Mouse (Mus musculus): ENCODE data around the gene Rab3gap1. TPM values are rescaled to one million over a fixed set of nuclear protein-coding genes. Genes with fewer than 3 reads are reported as not detected.
A peak's percentile ranks its signal among the peaks of the same experiment; 100 is the strongest.

Gene Rab3gap1
- polyA plus RNA-seq, 1 experiment from 2014 or later = 29.4 TPM

GRCm38 (mm10) chr1:127850075-127850610, 18.4 kb upstream of the Rab3gap1 start:
- H3K36me3 ChIP-seq (ENCODE audit: control insufficient read depth, insufficient read depth, low read length) = no peaks in the 10 kb centered on the region
- 81% methylated on average over 7 of the region's 7 CpGs for WGBS
- H3K27ac ChIP-seq (ENCODE audit: low read length) = no peak overlapping the region
- no peak overlapping the region for H3K9ac ChIP-seq (replicated peaks; ENCODE audit: low read depth, low read length)
- H3K9me3 ChIP-seq (ENCODE audit: control insufficient read depth, low read depth, low read length) = peaks cover 4% of the 10 kb centered on the region; the same call in 1 of the 2 replicates
- H3K4me3 ChIP-seq (ENCODE audit: low read depth, low read length) = no peak overlapping the region
- no peak for ATAC-seq (ENCODE audit: insufficient number of reproducible peaks, insufficient read depth, low FRiP score, low read depth)
- H3K4me2 ChIP-seq (replicated peaks; ENCODE audit: low read depth, low read length) = no peak overlapping the region
- no peaks in the 10 kb centered on the region for H3K27me3 ChIP-seq (ENCODE audit: control insufficient read depth, insufficient read depth, low read length)
- H3K4me1 ChIP-seq (ENCODE audit: control insufficient read depth, insufficient read depth, low read length) = no peaks in the 10 kb centered on the region

GRCm38 (mm10) chr1:127854486-127855222, 13.9 kb upstream of the Rab3gap1 start, which contains the start of gene Map3k19:
Gene Map3k19 (minus strand): TSS chr1:127855031.
- Histone ChIP-seq H3K4me2 (replicated peaks; ENCODE audit: low read depth, low read length) (no peak within 1 kb of the TSS), H3K4me3 (ENCODE audit: low read depth, low read length) (no peak within 1 kb of the TSS), H3K27ac (ENCODE audit: low read length) (no peak within 1 kb of the TSS), H3K9me3 (ENCODE audit: control insufficient read depth, low read depth, low read length) (peaks cover 4% of the 10 kb centered on the region; the same call in 1 of the 2 replicates), H3K4me1 (ENCODE audit: control insufficient read depth, insufficient read depth, low read length) (no peaks in the 10 kb centered on the region), H3K9ac (replicated peaks; ENCODE audit: low read depth, low read length) (no peak within 1 kb of the TSS), H3K36me3 (ENCODE audit: control insufficient read depth, insufficient read depth, low read length) (no peaks in the 10 kb centered on the region), H3K27me3 (ENCODE audit: control insufficient read depth, insufficient read depth, low read length) (no peaks in the 10 kb centered on the region)
- 78% methylated on average over 14 of the region's 14 CpGs for WGBS
- ATAC-seq (ENCODE audit: insufficient number of reproducible peaks, insufficient read depth, low FRiP score, low read depth) = no peak

- no peak overlapping the region for H3K9ac ChIP-seq (replicated peaks; ENCODE audit: low read depth, low read length)
- H3K27ac ChIP-seq (ENCODE audit: low read length) = no peak overlapping the region
- H3K9me3 ChIP-seq (ENCODE audit: control insufficient read depth, low read depth, low read length) = no peaks in the 10 kb centered on the region
- H3K36me3 ChIP-seq (ENCODE audit: control insufficient read depth, insufficient read depth, low read length) = no peaks in the 10 kb centered on the region
- no peaks in the 10 kb centered on the region for H3K4me1 ChIP-seq (ENCODE audit: control insufficient read depth, insufficient read depth, low read length)
- no peak overlapping the region for H3K4me3 ChIP-seq (ENCODE audit: low read depth, low read length)
- no peak overlapping the region for H3K4me2 ChIP-seq (replicated peaks; ENCODE audit: low read depth, low read length)
- WGBS = 83% methylated on average over 9 of the region's 9 CpGs
- H3K27me3 ChIP-seq (ENCODE audit: control insufficient read depth, insufficient read depth, low read length) = no peaks in the 10 kb centered on the region
- no peak for ATAC-seq (ENCODE audit: insufficient number of reproducible peaks, insufficient read depth, low FRiP score, low read depth)
These were observed 9.5 kb upstream of the Rab3gap1 start for GRCm38 (mm10) chr1:127858945-127859648.

- H3K9me3 ChIP-seq (ENCODE audit: control insufficient read depth, low read depth, low read length) = no peaks in the 10 kb centered on the region
- H3K9ac ChIP-seq (replicated peaks; ENCODE audit: low read depth, low read length) = no peak overlapping the region
- ATAC-seq (ENCODE audit: insufficient number of reproducible peaks, insufficient read depth, low FRiP score, low read depth) = no peak
- no peaks in the 10 kb centered on the region for H3K27me3 ChIP-seq (ENCODE audit: control insufficient read depth, insufficient read depth, low read length)
- no peak overlapping the region for H3K27ac ChIP-seq (ENCODE audit: low read length)
- no peak overlapping the region for H3K4me3 ChIP-seq (ENCODE audit: low read depth, low read length)
- no peak overlapping the region for H3K4me2 ChIP-seq (replicated peaks; ENCODE audit: low read depth, low read length)
- H3K36me3 ChIP-seq (ENCODE audit: control insufficient read depth, insufficient read depth, low read length) = no peaks in the 10 kb centered on the region
- 52% methylated on average over 6 of the region's 6 CpGs for WGBS
- no peaks in the 10 kb centered on the region for H3K4me1 ChIP-seq (ENCODE audit: control insufficient read depth, insufficient read depth, low read length)
These were observed 8.7 kb upstream of the Rab3gap1 start for GRCm38 (mm10) chr1:127859799-127860400.

GRCm38 (mm10) chr1:127860492-127860891, 8.1 kb upstream of the Rab3gap1 start:
- Histone ChIP-seq H3K9ac (replicated peaks; ENCODE audit: low read depth, low read length) (no peak overlapping the region), H3K4me2 (replicated peaks; ENCODE audit: low read depth, low read length) (no peak overlapping the region), H3K27ac (ENCODE audit: low read length) (no peak overlapping the region), H3K36me3 (ENCODE audit: control insufficient read depth, insufficient read depth, low read length) (no peaks in the 10 kb centered on the region), H3K4me3 (ENCODE audit: low read depth, low read length) (no peak overlapping the region), H3K27me3 (ENCODE audit: control insufficient read depth, insufficient read depth, low read length) (no peaks in the 10 kb centered on the region), H3K9me3 (ENCODE audit: control insufficient read depth, low read depth, low read length) (no peaks in the 10 kb centered on the region), H3K4me1 (ENCODE audit: control insufficient read depth, insufficient read depth, low read length) (no peaks in the 10 kb centered on the region)
- no peak for ATAC-seq (ENCODE audit: insufficient number of reproducible peaks, insufficient read depth, low FRiP score, low read depth)
- 89% methylated on average over 4 of the region's 4 CpGs for WGBS

GRCm38 (mm10) chr1:127861900-127862299, 6.7 kb upstream of the Rab3gap1 start:
- Histone ChIP-seq H3K4me2 (replicated peaks; ENCODE audit: low read depth, low read length) (no peak overlapping the region), H3K27ac (ENCODE audit: low read length) (no peak overlapping the region), H3K9ac (replicated peaks; ENCODE audit: low read depth, low read length) (no peak overlapping the region), H3K4me3 (ENCODE audit: low read depth, low read length) (no peak overlapping the region), H3K4me1 (ENCODE audit: control insufficient read depth, insufficient read depth, low read length) (no peaks in the 10 kb centered on the region), H3K9me3 (ENCODE audit: control insufficient read depth, low read depth, low read length) (no peaks in the 10 kb centered on the region), H3K27me3 (ENCODE audit: control insufficient read depth, insufficient read depth, low read length) (no peaks in the 10 kb centered on the region), H3K36me3 (ENCODE audit: control insufficient read depth, insufficient read depth, low read length) (no peaks in the 10 kb centered on the region)
- 88% methylated on average over 5 of the region's 5 CpGs for WGBS
- no peak for ATAC-seq (ENCODE audit: insufficient number of reproducible peaks, insufficient read depth, low FRiP score, low read depth)

GRCm38 (mm10) chr1:127863806-127864205, 4.8 kb upstream of the Rab3gap1 start:
- Histone ChIP-seq H3K36me3 (ENCODE audit: control insufficient read depth, insufficient read depth, low read length) (no peaks in the 10 kb centered on the region), H3K4me1 (ENCODE audit: control insufficient read depth, insufficient read depth, low read length) (no peaks in the 10 kb centered on the region), H3K9me3 (ENCODE audit: control insufficient read depth, low read depth, low read length) (no peaks in the 10 kb centered on the region), H3K9ac (replicated peaks; ENCODE audit: low read depth, low read length) (no peak overlapping the region), H3K27me3 (ENCODE audit: control insufficient read depth, insufficient read depth, low read length) (no peaks in the 10 kb centered on the region), H3K4me3 (ENCODE audit: low read depth, low read length) (no peak overlapping the region), H3K27ac (ENCODE audit: low read length) (no peak overlapping the region), H3K4me2 (replicated peaks; ENCODE audit: low read depth, low read length) (no peak overlapping the region)
- no peak for ATAC-seq (ENCODE audit: insufficient number of reproducible peaks, insufficient read depth, low FRiP score, low read depth)
- 75% methylated on average over 7 of the region's 7 CpGs for WGBS

- no peaks in the 10 kb centered on the region for H3K9me3 ChIP-seq (ENCODE audit: control insufficient read depth, low read depth, low read length)
- peaks cover 7% of the 10 kb centered on the region; the same call in 1 of the 2 replicates for H3K4me1 ChIP-seq (ENCODE audit: control insufficient read depth, insufficient read depth, low read length)
- H3K4me2 ChIP-seq (replicated peaks; ENCODE audit: low read depth, low read length) = peak overlapping the region; percentile 58
- H3K9ac ChIP-seq (replicated peaks; ENCODE audit: low read depth, low read length) = peak overlapping the region; percentile 47
- 17% methylated on average over 8 of the region's 8 CpGs for WGBS
- H3K27me3 ChIP-seq (ENCODE audit: control insufficient read depth, insufficient read depth, low read length) = no peaks in the 10 kb centered on the region
- ATAC-seq (ENCODE audit: insufficient number of reproducible peaks, insufficient read depth, low FRiP score, low read depth) = no peak
- peak overlapping the region; percentile 59 for H3K4me3 ChIP-seq (ENCODE audit: low read depth, low read length)
- peak overlapping the region; percentile 57; the same call in 1 of the 2 replicates for H3K27ac ChIP-seq (ENCODE audit: low read length)
- peaks cover 6% of the 10 kb centered on the region; the same call in 1 of the 2 replicates for H3K36me3 ChIP-seq (ENCODE audit: control insufficient read depth, insufficient read depth, low read length)
These were observed 703 bp downstream of the Rab3gap1 start for GRCm38 (mm10) chr1:127869276-127869675.

Data from stomach, embryonic 14.5 days (tissue).